Mouse (Mus musculus) splenic B cell, adult 2 months (primary cell): ENCODE data around the gene Tpm3.

Experiments
- DNase-seq: peaks from one replicate; pipeline ENCODE4 v3.0.0-alpha.2; 2011; ENCODE audit warnings: low read depth, low spot score
- H3K27me3 ChIP-seq: 2 replicates; pipeline ENCODE4 v1.6.1; 2012; ENCODE audit warnings: mild to moderate bottlenecking, low read length, moderate library complexity, mixed read lengths; ENCODE audit not compliant: control insufficient read depth, poor library complexity, insufficient read depth, severe bottlenecking
- H3K36me3 ChIP-seq: 2 replicates; pipeline ENCODE4 v1.6.1; 2012; ENCODE audit warnings: mild to moderate bottlenecking, low read length, moderate library complexity, mixed read lengths; ENCODE audit not compliant: control insufficient read depth, poor library complexity, insufficient read depth, severe bottlenecking

The Tpm3 gene

GRCm38 (mm10) chr3:90137606-90138005, 65.2 kb downstream of the Tpm3 start:
- Histone ChIP-seq H3K36me3 (no peaks in the 10 kb centered on the region), H3K27me3 (no peaks in the 10 kb centered on the region)
- no peak for DNase-seq

GRCm38 (mm10) chr3:90139962-90140361, 67.5 kb downstream of the Tpm3 start:
- no peak for DNase-seq
- Histone ChIP-seq H3K36me3 (no peaks in the 10 kb centered on the region; the same call in 1 of the 2 replicates), H3K27me3 (no peaks in the 10 kb centered on the region)

GRCm38 (mm10) chr3:90145461-90145860, 73.0 kb downstream of the Tpm3 start:
- Histone ChIP-seq H3K27me3 (no peaks in the 10 kb centered on the region), H3K36me3 (no peaks in the 10 kb centered on the region; the same call in 1 of the 2 replicates)
- no peak for DNase-seq

GRCm38 (mm10) chr3:90146651-90147050, 74.2 kb downstream of the Tpm3 start:
- no peaks in the 10 kb centered on the region for H3K27me3 ChIP-seq
- no peak for DNase-seq
- no peaks in the 10 kb centered on the region; the same call in 1 of the 2 replicates for H3K36me3 ChIP-seq
